Mouse (Mus musculus): ENCODE results near the gene Csf2. TPM values are rescaled to one million over a fixed set of nuclear protein-coding genes. Genes with fewer than 3 reads are reported as not detected.

Csf2 gene
- polyA plus RNA-seq, 1 experiment from 2014 or later, result not detected

DNA sequence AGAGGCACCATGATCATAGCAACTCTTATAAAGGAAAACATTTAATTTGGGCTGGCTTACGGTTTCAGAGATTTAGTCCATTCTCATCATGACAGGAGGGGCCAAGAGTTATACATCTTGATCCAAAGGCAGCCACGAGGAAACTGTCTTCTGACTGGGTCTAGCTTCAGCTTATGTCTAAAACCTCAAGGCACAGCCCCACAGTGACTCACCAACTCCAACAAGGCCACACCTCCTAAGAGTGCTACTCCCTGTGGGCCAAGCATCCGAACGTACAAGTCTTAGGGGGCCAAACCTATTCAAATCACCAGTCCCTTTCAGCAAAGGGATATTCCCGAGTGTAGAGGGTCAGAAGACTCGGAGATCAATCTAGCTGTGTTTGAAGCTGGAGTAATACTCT is 44.1 kb downstream of the Csf2 start:
- no peak for ATAC-seq (ENCODE audit: extremely low read depth, insufficient number of reproducible peaks, low FRiP score, low TSS enrichment)
- H3K9ac ChIP-seq, result no peak overlapping the region
- H3K27me3 ChIP-seq (replicated peaks), result no peaks in the 10 kb centered on the region
- H3K27ac ChIP-seq (replicated peaks), result no peak overlapping the region
- H3K9me3 ChIP-seq, result no peaks in the 10 kb centered on the region
- no peak overlapping the region for H3K4me3 ChIP-seq
- H3K4me2 ChIP-seq, result no peak overlapping the region
- H3K4me1 ChIP-seq, result peaks cover 8% of the 10 kb centered on the region; the same call in 1 of the 2 replicates
- H3K36me3 ChIP-seq, result no peaks in the 10 kb centered on the region
- 68% methylated on average over 6 of the region's 6 CpGs for WGBS

DNA sequence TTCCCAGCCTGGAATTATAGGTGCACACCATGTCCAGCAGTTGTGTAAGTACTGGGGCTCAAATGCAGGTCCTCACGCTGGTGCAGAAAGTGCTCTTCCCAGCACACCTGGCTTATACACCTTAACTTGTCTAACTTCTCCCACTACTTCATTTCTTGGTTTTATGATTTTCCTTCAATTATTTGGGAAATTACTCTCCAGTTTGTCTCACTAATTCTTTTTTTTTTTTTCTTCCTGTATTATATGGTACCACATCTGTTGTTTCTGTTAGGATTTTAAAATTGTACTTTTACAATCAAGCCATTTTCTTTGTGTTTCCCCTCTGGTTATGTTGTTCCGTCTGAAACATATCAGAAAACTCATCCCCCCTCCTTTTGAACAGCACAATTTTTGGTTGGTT is 44.7 kb downstream of the Csf2 start:
- WGBS, result 80% methylated on average over 2 of the region's 2 CpGs
- Histone ChIP-seq H3K36me3 (no peaks in the 10 kb centered on the region), H3K27ac (replicated peaks) (no peak overlapping the region), H3K4me2 (no peak overlapping the region), H3K4me3 (no peak overlapping the region), H3K9me3 (no peaks in the 10 kb centered on the region), H3K27me3 (replicated peaks) (no peaks in the 10 kb centered on the region), H3K9ac (no peak overlapping the region), H3K4me1 (peaks cover 8% of the 10 kb centered on the region; the same call in 1 of the 2 replicates)
- no peak for ATAC-seq (ENCODE audit: extremely low read depth, insufficient number of reproducible peaks, low FRiP score, low TSS enrichment)

GRCm38 (mm10) chr11:54203162-54203561 is 46.3 kb downstream of the Csf2 start:
- H3K36me3 ChIP-seq, result no peaks in the 10 kb centered on the region
- no peak overlapping the region for H3K4me3 ChIP-seq
- peaks cover 8% of the 10 kb centered on the region; the same call in 1 of the 2 replicates for H3K4me1 ChIP-seq
- no peak overlapping the region for H3K27ac ChIP-seq (replicated peaks)
- no peaks in the 10 kb centered on the region for H3K9me3 ChIP-seq
- H3K9ac ChIP-seq, result no peak overlapping the region
- H3K4me2 ChIP-seq, result no peak overlapping the region
- 77% methylated on average over 2 of the region's 2 CpGs for WGBS
- ATAC-seq (ENCODE audit: extremely low read depth, insufficient number of reproducible peaks, low FRiP score, low TSS enrichment), result no peak
- H3K27me3 ChIP-seq (replicated peaks), result no peaks in the 10 kb centered on the region

GRCm38 (mm10) chr11:54201881-54202685 is 47.4 kb downstream of the Csf2 start:
- WGBS, result 64% methylated on average over 3 of the region's 3 CpGs
- Histone ChIP-seq H3K27me3 (replicated peaks) (no peaks in the 10 kb centered on the region), H3K9ac (no peak overlapping the region), H3K27ac (replicated peaks) (no peak overlapping the region), H3K4me1 (peaks cover 5% of the 10 kb centered on the region; the same call in 1 of the 2 replicates), H3K4me3 (no peak overlapping the region), H3K36me3 (no peaks in the 10 kb centered on the region), H3K9me3 (no peaks in the 10 kb centered on the region), H3K4me2 (no peak overlapping the region)
- no peak for ATAC-seq (ENCODE audit: extremely low read depth, insufficient number of reproducible peaks, low FRiP score, low TSS enrichment)

DNA sequence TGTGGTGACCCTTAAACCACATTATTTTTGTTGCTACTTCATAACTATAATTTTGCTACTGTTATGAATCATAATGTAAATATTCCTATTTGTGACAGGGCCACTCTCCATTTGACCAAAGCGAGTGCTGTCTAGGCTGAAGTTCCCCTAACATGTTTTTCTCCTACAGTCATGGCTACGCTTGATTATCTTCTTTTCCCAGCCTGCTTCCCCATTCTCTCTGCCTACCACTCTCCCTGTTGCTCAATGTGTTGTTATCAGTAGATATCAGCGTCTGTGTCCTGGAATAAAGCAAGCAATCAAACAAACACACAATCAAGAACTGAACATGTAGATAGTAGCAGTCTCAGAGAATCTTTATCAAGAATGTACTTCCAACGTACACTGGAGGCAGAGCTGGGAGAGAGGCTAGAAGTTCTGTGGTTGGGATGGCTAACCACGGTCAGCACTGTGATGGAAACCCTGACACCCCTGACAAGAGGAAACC is 48.1 kb downstream of the Csf2 start:
- 42% methylated on average over 5 of the region's 5 CpGs for WGBS
- Histone ChIP-seq H3K27me3 (replicated peaks) (no peaks in the 10 kb centered on the region), H3K4me3 (no peak overlapping the region), H3K9me3 (no peaks in the 10 kb centered on the region), H3K9ac (no peak overlapping the region), H3K27ac (replicated peaks) (no peak overlapping the region), H3K4me2 (no peak overlapping the region), H3K4me1 (no peaks in the 10 kb centered on the region), H3K36me3 (no peaks in the 10 kb centered on the region)
- ATAC-seq (ENCODE audit: extremely low read depth, insufficient number of reproducible peaks, low FRiP score, low TSS enrichment), result no peak

Other genes with a start within 250 kb of the Csf2 start
- 2.3 and 3.1 TPM in 2 replicates for gene Slc22a4, start 221.6 kb downstream of the Csf2 start, polyA plus RNA-seq (2015; fragmentation: Nextera tagmentation; extraction: Ambion mirVana)
- gene Pdlim4, start 180.7 kb downstream of the Csf2 start, polyA plus RNA-seq (2015; fragmentation: Nextera tagmentation; extraction: Ambion mirVana), result 9.5 and 9.7 TPM in 2 replicates
- gene P4ha2, start 149.6 kb downstream of the Csf2 start, polyA plus RNA-seq (2015; fragmentation: Nextera tagmentation; extraction: Ambion mirVana), result 44.7 and 51.5 TPM in 2 replicates
- not detected in 2 replicates for gene Il3, start 17.6 kb upstream of the Csf2 start, polyA plus RNA-seq (2015; fragmentation: Nextera tagmentation; extraction: Ambion mirVana)
- 0.35 and 0.76 TPM in 2 replicates for gene Acsl6, start 54.1 kb upstream of the Csf2 start, polyA plus RNA-seq (2015; fragmentation: Nextera tagmentation; extraction: Ambion mirVana)
- gene Meikin, start 121.0 kb upstream of the Csf2 start, polyA plus RNA-seq (2015; fragmentation: Nextera tagmentation; extraction: Ambion mirVana), result not detected in 2 replicates
- 7.2 and 7.9 TPM in 2 replicates for gene Fnip1, start 188.5 kb upstream of the Csf2 start, polyA plus RNA-seq (2015; fragmentation: Nextera tagmentation; extraction: Ambion mirVana)

All from heart, embryonic 13.5 days (tissue).